Mouse (Mus musculus) MEL (cell line): ENCODE measurements around the gene Cemip. TPM values are rescaled to one million over a fixed set of nuclear protein-coding genes. Genes with fewer than 3 reads are reported as not detected.

Source experiments
- DNase-seq: peaks from one replicate; pipeline ENCODE4 v3.0.0; 2011; ENCODE audit warnings: low read depth, low spot score
- H3K27ac ChIP-seq: 2 replicates; pipeline ENCODE4 v1.5.1; 2012; ENCODE audit warnings: low read depth, mild to moderate bottlenecking, control low read depth, low read length, moderate library complexity; ENCODE audit not compliant: control insufficient read depth
- H3K27me3 ChIP-seq, 2 experiments: fragments of 150-350 bp in 1 of 2; sonication (generic) in 1 of 2; 2 replicates each; pipeline ENCODE4 v1.6.1; 2012; ENCODE audit warnings: low read length in 2 of 2, mild to moderate bottlenecking in 2 of 2, improper control_type of control experiment in 1 of 2, moderate library complexity in 1 of 2; ENCODE audit not compliant: insufficient read depth in 2 of 2, control insufficient read depth in 1 of 2
- H3K36me3 ChIP-seq, 2 experiments: 2 replicates each; pipeline ENCODE4 v1.6.1; 2012 to 2014; ENCODE audit warnings: low read length in 2 of 2, improper control_type of control experiment in 1 of 2, inconsistent platforms in 1 of 2, mild to moderate bottlenecking in 1 of 2; ENCODE audit not compliant: insufficient read depth in 2 of 2, control insufficient read depth in 1 of 2
- H3K4me1 ChIP-seq, 2 experiments: fragments of 150-350 bp in 1 of 2; sonication (generic) in 1 of 2; 2 replicates each; pipeline ENCODE4 v1.6.1; 2012; ENCODE audit warnings: low read length in 2 of 2, improper control_type of control experiment in 1 of 2, mild to moderate bottlenecking in 1 of 2; ENCODE audit not compliant: insufficient read depth in 2 of 2, control insufficient read depth in 1 of 2
- H3K4me3 ChIP-seq, 2 experiments: fragments of 150-350 bp in 1 of 2; sonication (generic) in 1 of 2; 2 replicates each; pipeline ENCODE4 v1.5.1; 2012; ENCODE audit warnings: low read depth in 2 of 2, low read length in 2 of 2, mild to moderate bottlenecking in 2 of 2, moderate library complexity in 2 of 2, control low read depth in 1 of 2, improper control_type of control experiment in 1 of 2; ENCODE audit not compliant: control insufficient read depth in 1 of 2, insufficient read depth in 1 of 2
- H3K79me2 ChIP-seq: 2 replicates; pipeline ENCODE4 v1.6.1; 2012; ENCODE audit warnings: mild to moderate bottlenecking, low read length, moderate library complexity; ENCODE audit not compliant: control insufficient read depth, poor library complexity, insufficient read depth
- H3K9ac ChIP-seq: 2 replicates; pipeline ENCODE4 v1.6.1; 2012; ENCODE audit warnings: low read depth, mild to moderate bottlenecking, control low read depth, low read length, moderate library complexity; ENCODE audit not compliant: control insufficient read depth, poor library complexity, severe bottlenecking
- H3K9me3 ChIP-seq: fragments of 150-350 bp; sonication (generic); replicated peaks from 2 replicates; pipeline ENCODE4 v1.6.1; 2012; ENCODE audit warnings: mild to moderate bottlenecking, low read length, improper control_type of control experiment, moderate library complexity; ENCODE audit not compliant: insufficient read depth
- BHLHE40 ChIP-seq: IDR thresholded peaks from 2 replicates; pipeline ENCODE4 v1.6.1; 2012; ENCODE audit warnings: low read depth, mild to moderate bottlenecking, inconsistent platforms, low read length, improper control_type of control experiment, borderline replicate concordance
- CHD1 ChIP-seq: IDR thresholded peaks from 2 replicates; pipeline ENCODE4 v1.6.1; 2012; ENCODE audit warnings: low read depth, mild to moderate bottlenecking, inconsistent platforms, low read length, improper control_type of control experiment
- CHD2 ChIP-seq: IDR thresholded peaks from 2 replicates; pipeline ENCODE4 v1.6.1; 2011; ENCODE audit warnings: low read length, improper control_type of control experiment
- CTCF ChIP-seq, 3 experiments: IDR thresholded peaks in 2 of 3; conservative IDR thresholded peaks in 1 of 3; 2 replicates each; pipeline ENCODE4 v1.5.1; 2011 to 2012; ENCODE audit warnings: low read length in 3 of 3, low read depth in 2 of 3, mild to moderate bottlenecking in 2 of 3, improper control_type of control experiment in 1 of 3, inconsistent platforms in 1 of 3, mixed read lengths in 1 of 3, moderate library complexity in 1 of 3; ENCODE audit not compliant: control insufficient read depth in 1 of 3, insufficient read depth in 1 of 3, poor library complexity in 1 of 3, severe bottlenecking in 1 of 3
- E2F4 ChIP-seq: IDR thresholded peaks from 2 replicates; pipeline ENCODE4 v1.6.1; 2011; ENCODE audit warnings: low read depth, low read length, improper control_type of control experiment, borderline replicate concordance
- ELF1 ChIP-seq: IDR thresholded peaks from 2 replicates; pipeline ENCODE4 v1.6.1; 2014; ENCODE audit warnings: low read depth, mild to moderate bottlenecking, inconsistent platforms, low read length, improper control_type of control experiment, moderate library complexity
- EP300 ChIP-seq, 2 experiments: IDR thresholded peaks; 2 replicates each; pipeline ENCODE4 v1.6.1; 2011; ENCODE audit warnings: improper control_type of control experiment in 2 of 2, low read length in 2 of 2, low read depth in 1 of 2, mild to moderate bottlenecking in 1 of 2
- ETS1 ChIP-seq: IDR thresholded peaks from 2 replicates; pipeline ENCODE4 v1.6.1; 2012; ENCODE audit warnings: low read depth, mild to moderate bottlenecking, inconsistent platforms, low read length, improper control_type of control experiment, moderate library complexity
- GABPA ChIP-seq: IDR thresholded peaks from 2 replicates; pipeline ENCODE4 v1.6.1; 2012; ENCODE audit warnings: low read depth, mild to moderate bottlenecking, inconsistent platforms, low read length, improper control_type of control experiment, moderate library complexity
- GATA1 ChIP-seq: IDR thresholded peaks from 2 replicates; pipeline ENCODE4 v1.6.1; 2011; ENCODE audit warnings: low read depth, low read length, improper control_type of control experiment
- HCFC1 ChIP-seq: IDR thresholded peaks from 2 replicates; pipeline ENCODE4 v1.6.1; 2012; ENCODE audit warnings: low read depth, mild to moderate bottlenecking, inconsistent platforms, low read length, improper control_type of control experiment, moderate library complexity
- JUND ChIP-seq: IDR thresholded peaks from 2 replicates; pipeline ENCODE4 v1.6.1; 2011; ENCODE audit warnings: low read depth, mild to moderate bottlenecking, improper control_type of control experiment, low read length
- KAT2A ChIP-seq: conservative IDR thresholded peaks from 2 replicates; pipeline ENCODE4 v1.6.1; 2012; ENCODE audit warnings: low read depth, low read length, improper control_type of control experiment, inconsistent platforms
- MAFK ChIP-seq: IDR thresholded peaks from 2 replicates; pipeline ENCODE4 v1.6.1; 2011; ENCODE audit warnings: low read depth, mild to moderate bottlenecking, low read length, improper control_type of control experiment, borderline replicate concordance
- MAX ChIP-seq: IDR thresholded peaks from 2 replicates; pipeline ENCODE4 v1.6.1; 2011; ENCODE audit warnings: low read length, improper control_type of control experiment
- MAZ ChIP-seq: IDR thresholded peaks from 2 replicates; pipeline ENCODE4 v1.6.1; 2012; ENCODE audit warnings: low read depth, mild to moderate bottlenecking, inconsistent platforms, low read length, improper control_type of control experiment
- MEF2A ChIP-seq: IDR thresholded peaks from 2 replicates; pipeline ENCODE4 v1.6.1; 2014; ENCODE audit warnings: low read depth, mild to moderate bottlenecking, inconsistent platforms, low read length, improper control_type of control experiment; ENCODE audit not compliant: poor library complexity, insufficient replicate concordance, severe bottlenecking; ENCODE audit errors: extremely low read depth
- MXI1 ChIP-seq: IDR thresholded peaks from 2 replicates; pipeline ENCODE4 v1.6.1; 2011; ENCODE audit warnings: mild to moderate bottlenecking, low read depth, low read length, improper control_type of control experiment
- MYB ChIP-seq: IDR thresholded peaks from 2 replicates; pipeline ENCODE4 v1.6.1; 2011; ENCODE audit warnings: mild to moderate bottlenecking, low read depth, low read length, improper control_type of control experiment
- MYC ChIP-seq: IDR thresholded peaks from 2 replicates; pipeline ENCODE4 v1.6.1; 2011; ENCODE audit warnings: low read depth, mild to moderate bottlenecking, low read length, improper control_type of control experiment, moderate library complexity
- NELFE ChIP-seq: IDR thresholded peaks from 2 replicates; pipeline ENCODE4 v1.6.1; 2011; ENCODE audit warnings: low read depth, low read length, improper control_type of control experiment
- NRF1 ChIP-seq: IDR thresholded peaks from 2 replicates; pipeline ENCODE4 v1.6.1; 2014; ENCODE audit warnings: low read depth, mild to moderate bottlenecking, inconsistent platforms, low read length, improper control_type of control experiment, moderate library complexity; ENCODE audit not compliant: poor library complexity, insufficient read depth, severe bottlenecking
- POLR2A ChIP-seq, 2 experiments: IDR thresholded peaks; 2 replicates each; pipeline ENCODE4 v1.6.1; 2011 to 2012; ENCODE audit warnings: low read length in 2 of 2, mild to moderate bottlenecking in 2 of 2, control low read depth in 1 of 2, improper control_type of control experiment in 1 of 2, low read depth in 1 of 2, moderate library complexity in 1 of 2; ENCODE audit not compliant: control insufficient read depth in 1 of 2, insufficient read depth in 1 of 2, poor library complexity in 1 of 2
- POLR2AphosphoS2 ChIP-seq: IDR thresholded peaks from 2 replicates; pipeline ENCODE4 v1.6.1; 2011; ENCODE audit warnings: low read length, improper control_type of control experiment
- RAD21 ChIP-seq: IDR thresholded peaks from 2 replicates; pipeline ENCODE4 v1.6.1; 2011; ENCODE audit warnings: mild to moderate bottlenecking, low read depth, low read length, improper control_type of control experiment
- RCOR1 ChIP-seq: IDR thresholded peaks from 2 replicates; pipeline ENCODE4 v1.6.1; 2012; ENCODE audit warnings: low read depth, mild to moderate bottlenecking, inconsistent platforms, low read length, improper control_type of control experiment
- SIN3A ChIP-seq: IDR thresholded peaks from 2 replicates; pipeline ENCODE4 v1.6.1; 2012; ENCODE audit warnings: low read length, improper control_type of control experiment, inconsistent platforms
- SMC3 ChIP-seq: IDR thresholded peaks from 2 replicates; pipeline ENCODE4 v1.6.1; 2011; ENCODE audit warnings: low read depth, low read length, improper control_type of control experiment
- TAL1 ChIP-seq: IDR thresholded peaks from 2 replicates; pipeline ENCODE4 v1.6.1; 2012; ENCODE audit warnings: mild to moderate bottlenecking, inconsistent platforms, low read length, moderate library complexity, mixed read lengths
- TBP ChIP-seq: IDR thresholded peaks from 2 replicates; pipeline ENCODE4 v1.8.0; 2011; ENCODE audit warnings: low read depth, low read length, improper control_type of control experiment
- TCF12 ChIP-seq: IDR thresholded peaks from 2 replicates; pipeline ENCODE4 v1.6.1; 2014; ENCODE audit warnings: low read depth, mild to moderate bottlenecking, inconsistent platforms, low read length, improper control_type of control experiment, moderate library complexity
- UBTF ChIP-seq: IDR thresholded peaks from 2 replicates; pipeline ENCODE4 v1.6.1; 2012; ENCODE audit warnings: low read depth, mild to moderate bottlenecking, inconsistent platforms, low read length, improper control_type of control experiment, moderate library complexity, borderline replicate concordance; ENCODE audit not compliant: insufficient read depth
- USF1 ChIP-seq: IDR thresholded peaks from 2 replicates; pipeline ENCODE4 v1.6.1; 2014; ENCODE audit warnings: low read depth, mild to moderate bottlenecking, inconsistent platforms, low read length, improper control_type of control experiment, moderate library complexity
- USF2 ChIP-seq, 2 experiments: IDR thresholded peaks; 2 replicates each; pipeline ENCODE4 v1.6.1; 2011 to 2012; ENCODE audit warnings: improper control_type of control experiment in 2 of 2, low read length in 2 of 2, borderline replicate concordance in 1 of 2, inconsistent platforms in 1 of 2, low read depth in 1 of 2, mild to moderate bottlenecking in 1 of 2; ENCODE audit not compliant: insufficient read depth in 1 of 2
- ZMIZ1 ChIP-seq: IDR thresholded peaks from 2 replicates; pipeline ENCODE4 v1.6.1; 2012; ENCODE audit warnings: low read depth, mild to moderate bottlenecking, inconsistent platforms, low read length, improper control_type of control experiment, moderate library complexity
- ZNF384 ChIP-seq: IDR thresholded peaks from 2 replicates; pipeline ENCODE4 v1.6.1; 2012; ENCODE audit warnings: low read depth, mild to moderate bottlenecking, inconsistent platforms, low read length, improper control_type of control experiment
- polyA plus RNA-seq, 2 experiments: library from polyadenylated mRNA; stranded (reverse) in 1 of 2; unstranded in 1 of 2; fragments of >175 nt in 1 of 2; fragments of >200 nt in 1 of 2; gene quantifications; 2 replicates each; pipeline versions ENCODE4 v1.2.1 to v1.2.4; 2012; ENCODE audit warnings: low replicate concordance in 2 of 2, low read depth in 1 of 2; ENCODE audit not compliant: insufficient read length in 2 of 2, insufficient read depth in 1 of 2, missing spikeins in 1 of 2
- total RNA-seq: library from RNA; depleted of rRNA; stranded (reverse); fragments of 300-350 nt; gene quantifications from 2 replicates; pipeline ENCODE4 v1.2.3, GENCODE M21; 2012

The Cemip gene
- total and polyA plus RNA-seq, 3 experiments, result not detected

GRCm38 (mm10) chr7:83884021-83884658 is 202.2 kb downstream of the Cemip start, which contains the start of the genes Tlnrd1 and Mesd:
Gene Tlnrd1, minus strand, starts transcription at chr7:83884305.
Gene Mesd, plus strand, starts transcription at chr7:83884466.
- H3K36me3 ChIP-seq, result peaks cover 0 to 37% of the 10 kb centered on the region in 2 experiments; a peak in 2 of 4 replicates
- no peaks in the 10 kb centered on the region for H3K27me3 ChIP-seq
- H3K4me1 ChIP-seq, result peaks cover 7 to 24% of the 10 kb centered on the region in 2 experiments
- peak within 1 kb of the TSS; percentile 98 for H3K27ac ChIP-seq
- H3K4me3 ChIP-seq, result peak within 1 kb of the TSS; percentile 83 to 93
- peak within 1 kb of the TSS; percentile 97 for H3K9ac ChIP-seq
- no peaks in the 10 kb centered on the region for H3K9me3 ChIP-seq
- DNase-seq, result peak; percentile 94
- H3K79me2 ChIP-seq, result peaks cover 28% of the 10 kb centered on the region
- no peak for TF ChIP-seq RAD21
- TF ChIP-seq ETS1, result peak; percentile 58
- TF ChIP-seq RCOR1, result no peak
- no peak; the same call in 1 of the 2 replicates for TF ChIP-seq MAX
- TF ChIP-seq MXI1, result no peak; the same call in none of the 2 replicates
- peak; percentile 69 for TF ChIP-seq HCFC1
- TF ChIP-seq POLR2AphosphoS2, result peak; percentile 48; the same call in 1 of the 2 replicates
- TF ChIP-seq USF1, result no peak
- TF ChIP-seq JUND, result no peak
- peak; percentile 68 for TF ChIP-seq NELFE
- no peak for TF ChIP-seq BHLHE40
- no peak for TF ChIP-seq CTCF (IDR thresholded peaks at IDR 0.05 in 2 of 3, conservative IDR thresholded peaks at IDR 0.05 in 1 of 3; ENCODE audit: control insufficient read depth in 1 of 3, insufficient read depth in 1 of 3, low read depth in 2 of 3, low read length in 3 of 3, poor library complexity in 1 of 3, severe bottlenecking in 1 of 3)
- peak; percentile 88 for TF ChIP-seq ELF1
- peak; percentile 77 to 88 for TF ChIP-seq POLR2A (IDR thresholded peaks at IDR 0.05; ENCODE audit: control insufficient read depth in 1 of 2, insufficient read depth in 1 of 2, low read depth in 1 of 2, low read length in 2 of 2, poor library complexity in 1 of 2)
- TF ChIP-seq TCF12, result peak; percentile 5; the same call in 1 of the 2 replicates
- no peak for TF ChIP-seq KAT2A
- no peak for TF ChIP-seq GATA1
- peak; percentile 91 for TF ChIP-seq MAZ
- TF ChIP-seq USF2 (IDR thresholded peaks at IDR 0.05; ENCODE audit: borderline replicate concordance in 1 of 2, insufficient read depth in 1 of 2, low read depth in 1 of 2, low read length in 2 of 2), result no peak
- no peak for TF ChIP-seq MEF2A
- TF ChIP-seq CHD2, result no peak
- TF ChIP-seq EP300 (IDR thresholded peaks at IDR 0.05; ENCODE audit: low read depth in 1 of 2, low read length in 2 of 2), result peak in 1 of 2 experiments; percentile 3; a peak in 2 of 4 replicates
- TF ChIP-seq CHD1, result 0 out of 2 replicates have a peak, but pooled peaks have one; percentile 39
- TF ChIP-seq E2F4, result no peak; the same call in 1 of the 2 replicates
- peak; percentile 38; the same call in 1 of the 2 replicates for TF ChIP-seq NRF1
- TF ChIP-seq SMC3, result no peak
- no peak for TF ChIP-seq MAFK
- no peak for TF ChIP-seq ZNF384
- no peak for TF ChIP-seq GABPA
- TF ChIP-seq TAL1, result no peak
- 0 out of 2 replicates have a peak, but pooled peaks have one; percentile 12 for TF ChIP-seq SIN3A
- TF ChIP-seq MYC, result no peak
- no peak for TF ChIP-seq UBTF
- TF ChIP-seq TBP, result peak; percentile 60; the same call in 1 of the 2 replicates
- TF ChIP-seq ZMIZ1, result peak; percentile 49; the same call in 1 of the 2 replicates
- TF ChIP-seq MYB, result no peak
